Mouse (Mus musculus) kidney, adult 18-20 months (tissue): Measurements from ENCODE around the gene Abr.

ENCODE experiments used
- DNase-seq: peaks from one replicate; pipeline ENCODE4 v3.0.0; 2021

Abr gene

DNA sequence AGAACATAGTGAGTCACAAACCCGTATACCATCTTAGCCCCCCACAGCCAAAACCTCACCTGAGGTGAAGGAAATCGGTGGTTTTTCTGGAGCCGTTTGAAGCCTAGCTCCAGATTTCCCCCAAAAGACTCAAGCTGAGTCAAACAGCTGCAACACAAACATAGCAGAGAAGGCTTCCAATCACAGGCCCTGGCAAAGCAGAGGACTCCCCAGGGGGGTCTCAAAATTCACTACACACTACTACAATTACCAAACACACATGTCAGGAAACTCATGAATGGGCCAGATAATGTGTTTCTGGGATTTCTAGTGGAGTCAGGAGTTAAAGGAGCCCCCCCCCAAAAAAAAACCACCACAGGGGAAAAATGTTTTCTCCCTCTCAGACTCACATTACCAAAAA, 56.0 kb downstream of the Abr start:
- DNase-seq: no peak

DNA sequence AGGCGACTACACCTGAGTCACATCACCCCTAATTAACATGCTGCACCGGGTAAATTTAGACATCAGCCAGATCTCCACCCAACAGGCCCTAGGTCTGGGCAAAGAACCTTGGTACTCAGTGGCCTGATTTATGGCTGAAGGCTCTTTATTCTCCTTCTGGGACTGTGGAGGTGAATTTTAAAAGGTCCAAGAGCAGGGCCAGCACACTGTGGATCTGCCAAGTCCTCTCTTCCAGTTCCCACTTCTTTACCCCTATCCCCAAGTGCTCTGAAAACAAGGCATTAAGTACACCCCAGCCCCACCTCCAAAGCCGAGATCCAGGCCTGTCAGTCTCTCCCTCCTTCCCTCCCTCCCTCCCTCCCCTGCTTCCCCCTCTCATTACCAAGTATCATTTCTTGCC, 59.5 kb downstream of the Abr start:
- no peak for DNase-seq

DNA sequence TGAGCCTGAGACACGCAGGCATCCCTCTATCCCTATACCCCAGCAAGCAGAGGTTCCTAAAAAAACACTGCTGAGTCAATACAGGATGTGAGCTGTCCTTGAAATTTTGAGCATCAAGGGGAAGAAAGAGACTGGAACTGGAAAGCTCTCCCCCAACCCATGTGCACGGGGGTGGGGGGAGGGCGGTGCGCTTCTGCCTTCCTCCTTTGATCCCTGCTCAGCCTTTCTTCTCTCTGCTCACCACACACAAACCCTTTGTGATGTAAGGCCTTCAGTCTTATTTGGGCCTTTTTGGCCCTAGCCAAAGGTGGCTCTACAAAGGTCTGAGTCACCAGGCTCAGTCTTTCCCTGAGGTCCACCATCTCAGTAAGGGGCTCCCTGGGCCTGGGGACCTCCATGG, 59.9 kb downstream of the Abr start:
- DNase-seq: no peak

DNA sequence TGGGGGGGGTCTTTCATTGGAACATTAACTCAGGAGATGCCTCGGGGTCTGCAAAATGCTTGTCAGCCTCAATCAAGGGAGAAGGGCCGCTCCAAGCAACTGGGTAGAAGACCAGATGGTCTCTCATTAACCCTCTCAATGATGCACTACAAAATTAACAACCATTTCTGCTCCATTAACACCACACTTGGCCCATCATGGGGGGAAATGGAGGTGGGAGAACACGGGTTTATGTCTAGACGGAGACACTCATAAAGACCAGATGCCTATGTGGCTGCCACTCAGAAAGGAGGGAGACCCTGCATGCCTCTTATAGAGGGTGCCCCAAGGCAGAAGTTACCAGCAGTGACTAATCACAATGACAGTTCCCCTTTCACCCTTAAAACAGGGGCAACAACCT, 64.3 kb downstream of the Abr start:
- DNase-seq: no peak

DNA sequence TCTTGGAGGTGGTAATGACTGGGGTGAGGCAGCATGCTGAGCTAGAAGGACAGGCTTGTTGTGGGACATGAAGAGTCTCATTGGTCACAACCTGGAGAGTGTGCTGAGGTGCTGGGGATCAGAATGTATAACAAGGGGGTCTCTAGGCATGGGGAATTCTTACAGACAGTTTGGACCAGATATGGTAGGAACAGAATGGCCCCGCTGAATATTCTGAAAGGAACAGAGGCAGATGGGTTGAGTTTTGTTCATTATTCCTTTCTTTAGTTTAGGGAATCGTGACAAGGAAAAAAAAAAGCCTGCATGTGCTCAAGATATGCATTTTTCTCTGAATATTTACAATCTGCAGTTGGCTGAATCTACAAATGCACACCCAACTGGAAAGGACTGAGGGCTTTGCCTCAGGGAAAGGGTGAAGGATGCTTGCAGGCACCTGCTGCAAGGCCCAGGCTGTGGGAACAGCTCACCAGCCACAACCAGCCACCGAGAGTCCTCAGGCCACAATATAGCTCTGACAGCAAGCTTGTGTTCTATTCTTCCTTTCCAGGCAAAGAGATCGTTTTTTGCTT, 73.9 kb downstream of the Abr start:
- no peak for DNase-seq

GRCm38 (mm10) chr11:76547420-76547819, 74.7 kb downstream of the Abr start:
- DNase-seq: no peak

- no peak for DNase-seq
Observed at GRCm38 (mm10) chr11:76546431-76546830, 75.7 kb downstream of the Abr start.

GRCm38 (mm10) chr11:76543300-76543699, 78.8 kb downstream of the Abr start:
- DNase-seq: no peak

DNA sequence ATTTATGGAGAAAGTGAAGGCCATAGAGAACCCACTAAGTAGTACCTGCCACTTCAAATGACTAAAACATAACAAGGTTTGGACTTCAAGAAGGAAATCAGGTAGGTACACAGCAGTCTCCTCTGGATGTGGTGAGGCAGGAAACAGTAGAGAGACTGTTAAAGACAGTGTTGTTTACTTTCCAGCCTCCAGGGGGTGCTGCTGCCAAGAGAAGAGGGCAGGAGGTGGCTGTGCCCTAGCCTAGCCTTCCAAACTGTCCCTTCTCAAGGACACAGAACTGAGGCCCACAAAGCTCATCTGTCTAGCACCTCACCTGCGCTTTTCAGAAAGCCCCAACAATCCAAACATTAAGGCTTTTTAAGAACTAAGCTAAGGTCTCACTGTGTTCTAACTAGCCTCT, 81.1 kb downstream of the Abr start:
- peak; percentile 74 for DNase-seq

GRCm38 (mm10) chr11:76537401-76537800, 84.7 kb downstream of the Abr start:
- DNase-seq: no peak

DNA sequence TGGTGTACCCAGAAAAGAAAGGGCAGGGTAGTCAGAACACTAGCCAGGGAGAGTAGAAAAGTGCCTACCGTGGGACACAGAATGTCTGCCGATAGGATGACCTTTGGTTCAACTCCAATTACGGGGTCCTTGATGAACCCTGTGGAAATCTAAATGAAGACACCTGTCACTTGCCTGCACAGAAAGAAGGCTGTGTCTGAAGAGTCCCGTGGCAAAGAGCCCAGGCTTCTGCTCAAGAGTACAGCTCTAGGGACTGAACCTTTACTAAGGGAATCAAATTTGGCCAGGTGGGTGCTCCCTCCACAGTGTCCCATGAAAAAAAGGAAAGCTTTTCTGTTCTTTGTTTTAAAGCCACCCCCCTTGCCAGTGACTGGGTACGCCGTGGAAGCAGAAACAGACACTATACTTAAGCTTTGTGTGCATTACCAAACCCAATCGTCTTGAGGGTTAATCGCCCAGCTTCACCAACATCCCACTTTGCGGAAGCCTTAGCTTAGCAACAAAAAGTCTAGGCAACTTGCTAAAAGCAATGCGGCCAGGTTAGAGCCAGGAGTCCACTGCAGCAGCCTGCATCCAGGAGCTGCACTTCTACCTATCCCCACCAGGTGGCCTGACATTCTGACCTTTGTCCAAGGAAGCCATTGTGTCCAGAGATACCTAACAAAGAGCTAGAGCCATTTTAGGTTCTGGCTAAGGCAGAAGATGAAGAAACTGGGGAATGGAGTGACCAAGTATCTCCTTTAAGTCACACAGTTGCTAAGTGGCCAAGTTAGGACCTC, 85.3 kb downstream of the Abr start:
- peak; percentile 38 for DNase-seq

GRCm38 (mm10) chr11:76532001-76532400, 90.1 kb downstream of the Abr start:
- DNase-seq: no peak

DNA sequence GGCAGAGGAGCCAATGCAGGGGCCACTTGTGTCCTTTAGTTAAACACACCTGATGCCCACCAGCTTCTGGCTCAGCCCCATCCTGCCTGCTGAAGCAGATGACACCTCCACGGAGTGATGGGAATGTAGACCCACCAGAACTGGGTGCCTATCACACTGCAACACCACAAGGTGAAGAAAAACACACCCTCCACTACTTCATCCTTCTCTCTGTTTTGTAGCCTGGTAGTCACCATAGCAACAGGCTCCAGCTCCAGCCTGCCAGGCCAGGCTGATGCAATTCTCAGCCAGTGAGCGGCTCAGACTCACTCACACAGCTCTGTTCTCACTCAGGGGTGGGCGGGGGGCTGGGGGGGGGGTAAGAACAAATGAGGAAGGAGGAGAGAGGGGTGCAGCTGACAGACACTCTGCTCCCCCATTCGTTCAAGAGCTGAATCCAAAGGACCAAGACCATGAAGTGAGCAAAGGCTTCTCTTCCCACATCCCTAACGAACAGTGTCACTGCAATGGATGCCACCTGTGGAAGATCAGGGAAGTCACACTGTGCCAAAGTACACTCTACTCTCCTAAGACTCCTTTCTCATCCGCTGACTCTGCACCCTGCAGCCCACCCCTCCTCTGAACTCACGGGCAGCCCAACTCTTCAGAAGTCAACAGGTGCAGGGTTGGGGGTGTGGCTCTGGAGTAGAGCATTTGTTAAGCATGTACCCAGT, 91.0 kb downstream of the Abr start:
- no peak for DNase-seq

- DNase-seq: no peak
Observed at GRCm38 (mm10) chr11:76530168-76530935, 91.8 kb downstream of the Abr start.

DNA sequence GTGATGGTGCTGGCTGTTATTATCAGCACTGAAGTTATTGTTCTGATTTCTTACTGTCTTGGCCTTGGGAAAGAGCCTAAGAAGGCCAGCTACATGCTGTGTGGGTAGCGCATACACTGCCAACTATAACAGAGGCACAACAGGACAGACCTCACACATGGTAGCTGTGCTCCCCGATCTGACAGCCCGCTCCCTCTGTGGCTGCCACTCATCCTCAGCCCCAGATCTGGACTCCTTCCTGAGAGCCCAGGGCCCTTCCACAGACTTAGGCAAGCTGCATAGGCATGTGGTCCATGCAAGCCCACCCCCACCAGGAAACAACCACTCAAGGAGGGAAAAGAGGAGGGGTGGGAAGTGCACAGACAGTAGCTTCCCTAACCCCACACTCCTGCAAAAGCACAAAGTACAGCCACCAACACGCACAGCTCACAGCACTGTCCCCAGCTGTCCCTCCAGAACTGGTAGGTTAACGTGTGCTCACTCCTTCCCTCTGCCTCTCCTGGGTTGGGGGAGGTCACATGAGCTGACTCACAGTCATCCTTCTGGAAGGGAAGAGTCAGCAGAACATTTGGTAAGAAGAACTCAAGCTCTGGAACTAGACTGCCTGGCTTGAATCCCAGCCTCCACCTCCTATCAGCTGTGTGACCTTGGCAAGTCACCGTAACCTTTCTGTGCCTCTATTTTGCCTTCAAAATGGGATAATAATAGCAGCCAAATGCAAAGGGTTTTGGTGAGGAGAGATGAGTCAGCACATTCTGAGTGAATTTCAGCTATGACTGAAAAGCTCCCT, 92.6 kb downstream of the Abr start:
- no peak for DNase-seq

DNA sequence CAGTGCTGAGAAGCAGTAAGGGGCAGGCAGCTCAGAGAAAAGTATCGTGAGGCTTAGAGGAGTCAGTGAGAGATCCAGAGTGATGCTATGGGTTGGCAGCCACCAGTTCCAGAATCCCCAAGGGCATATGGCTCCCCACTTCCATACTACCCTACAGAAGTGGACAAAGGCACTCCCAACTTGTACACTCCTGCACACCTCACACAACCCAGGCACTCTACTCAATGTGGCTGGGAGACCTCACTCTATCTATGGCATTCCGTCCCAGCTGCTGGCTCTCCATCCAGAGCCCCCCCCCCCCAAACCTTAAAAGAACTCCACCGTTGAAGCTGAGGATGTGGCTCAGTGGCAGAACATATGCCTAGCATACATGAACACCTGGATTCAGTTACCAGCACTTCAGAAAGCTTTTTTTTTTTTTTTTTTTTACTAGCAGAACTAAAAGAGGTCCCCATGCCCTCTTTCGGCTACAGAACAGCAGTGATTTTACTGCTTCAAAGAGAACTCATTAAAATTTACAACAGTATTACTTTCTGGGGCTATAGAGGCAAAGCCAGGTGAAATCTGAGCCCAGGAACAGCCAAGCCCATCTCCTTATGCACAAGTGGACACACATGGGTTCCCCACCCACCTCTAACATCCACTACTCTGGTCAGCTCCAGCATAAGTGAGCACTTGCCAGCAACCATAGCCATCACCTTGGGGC, 96.3 kb downstream of the Abr start:
- DNase-seq: no peak

GRCm38 (mm10) chr11:76524947-76525346, 97.2 kb downstream of the Abr start:
- peak; percentile 62 for DNase-seq

DNA sequence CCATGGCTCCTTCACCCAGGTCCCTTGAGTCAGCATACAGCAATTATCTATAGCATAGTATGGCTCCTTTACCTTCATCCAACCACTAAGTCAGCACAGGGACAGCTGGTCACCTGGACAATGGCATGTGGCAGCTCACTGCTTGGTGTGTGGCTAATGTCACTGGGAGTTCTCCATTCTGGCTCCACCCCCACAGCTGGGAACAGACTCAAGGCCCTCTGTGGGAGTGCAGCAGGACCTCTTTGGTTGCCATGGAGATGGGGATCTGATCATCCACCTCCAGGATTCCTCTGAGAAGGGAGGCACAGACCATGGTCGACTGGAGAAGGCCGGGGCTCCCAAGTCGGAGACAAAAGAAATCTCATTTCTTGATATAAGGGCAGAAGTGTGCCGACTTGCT, 98.8 kb downstream of the Abr start:
- no peak for DNase-seq

GRCm38 (mm10) chr11:76520889-76521288, 101.2 kb downstream of the Abr start:
- no peak for DNase-seq

GRCm38 (mm10) chr11:76518613-76519012, 103.5 kb downstream of the Abr start:
- no peak for DNase-seq

DNA sequence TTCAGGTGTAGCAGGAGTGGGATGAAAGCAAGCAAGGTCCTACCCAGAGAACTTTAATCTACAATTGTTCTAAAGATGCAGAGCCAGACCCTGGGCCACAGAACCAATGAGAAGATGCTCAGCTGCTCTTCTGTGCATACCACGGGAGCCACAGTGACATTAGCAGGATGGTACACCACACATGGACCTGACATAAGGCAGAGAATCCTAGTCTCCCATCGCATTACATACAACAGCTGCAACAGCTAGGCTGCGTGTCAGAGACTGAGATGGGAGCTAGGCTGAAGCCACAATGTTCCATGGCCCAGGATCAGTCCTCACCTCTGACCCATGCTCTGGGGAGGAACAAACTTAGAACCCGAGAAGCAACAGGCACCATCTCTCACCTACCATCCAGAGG, 104.0 kb downstream of the Abr start:
- DNase-seq: no peak

GRCm38 (mm10) chr11:76516951-76517350, 105.2 kb downstream of the Abr start:
- DNase-seq: no peak
